Mouse (Mus musculus) liver, postnatal 0 days (tissue): ENCODE data around the gene Mob1a.

Experiments
- CTCF ChIP-seq: sonication (generic); IDR thresholded peaks from 2 replicates; pipeline ENCODE4 v1.5.1; 2016; ENCODE audit warnings: antibody characterized with exemption, low read depth
- EP300 ChIP-seq: IDR thresholded peaks from 2 replicates; pipeline ENCODE4 v1.6.1; 2016; ENCODE audit warnings: antibody characterized with exemption, low read depth, mild to moderate bottlenecking

DNA sequence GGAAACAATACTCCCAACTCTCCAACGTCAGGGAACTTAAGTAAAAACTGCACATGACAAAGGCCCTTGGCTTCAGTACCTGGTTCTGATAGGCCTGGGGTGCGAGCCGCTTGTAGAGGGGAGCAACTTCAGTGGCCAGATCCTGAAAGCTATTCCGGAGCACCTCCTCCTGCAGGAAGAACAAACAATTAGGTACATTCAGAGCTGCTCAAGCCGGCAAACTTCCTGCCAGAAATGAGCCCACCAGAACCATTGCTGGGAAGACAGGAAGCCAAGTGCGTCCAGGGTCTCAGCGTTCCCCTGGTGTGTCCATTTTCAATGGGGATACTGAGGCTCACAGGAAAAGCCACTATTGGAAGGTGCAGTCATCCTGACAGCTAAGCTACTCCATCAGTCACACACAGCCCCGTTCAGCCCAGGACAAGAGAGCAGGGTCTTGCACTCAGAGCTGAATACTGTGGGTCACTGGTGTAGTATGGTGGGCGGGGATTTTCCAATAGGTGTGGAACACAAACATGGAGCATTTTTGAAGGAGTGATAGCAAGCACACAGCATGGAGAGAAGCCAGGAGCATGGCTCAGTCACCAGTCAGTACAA is 48.0 kb downstream of the Mob1a start:
- TF ChIP-seq CTCF = no peak
- no peak for TF ChIP-seq EP300
